Mouse (Mus musculus) liver, embryonic 12.5 days (tissue): ENCODE measurements around the gene Olfr270. TPM values are rescaled to one million over a fixed set of nuclear protein-coding genes. Genes with fewer than 3 reads are reported as not detected.

ENCODE experiments used
- ATAC-seq: fragments of 200-750 bp; cut with Nextera tagmentation; 2 replicates; pipeline ENCODE4 v1.8.0; 2017; ENCODE audit warnings: moderate number of reproducible peaks, mild to moderate bottlenecking, moderate library complexity
- H3K27ac ChIP-seq: fragments of 300-500 bp; sonication (generic); 2 replicates; pipeline ENCODE4 v1.5.1; 2016; ENCODE audit warnings: mild to moderate bottlenecking
- H3K27me3 ChIP-seq: fragments of 300-500 bp; sonication (generic); replicated peaks from 2 replicates; pipeline ENCODE4 v1.6.1; 2016; ENCODE audit warnings: mild to moderate bottlenecking, moderate library complexity
- H3K36me3 ChIP-seq: fragments of 300-500 bp; sonication (generic); 2 replicates; pipeline ENCODE4 v1.6.1; 2016; ENCODE audit warnings: mild to moderate bottlenecking, moderate library complexity
- H3K4me1 ChIP-seq: fragments of 300-500 bp; sonication (generic); 2 replicates; pipeline ENCODE4 v1.6.1; 2016
- H3K4me2 ChIP-seq: fragments of 300-500 bp; sonication (generic); 2 replicates; pipeline ENCODE4 v1.6.1; 2016; ENCODE audit warnings: mild to moderate bottlenecking, moderate library complexity
- H3K4me3 ChIP-seq: fragments of 300-500 bp; sonication (generic); 2 replicates; pipeline ENCODE4 v1.5.1; 2016; ENCODE audit warnings: mild to moderate bottlenecking, moderate library complexity
- H3K9ac ChIP-seq: fragments of 300-500 bp; sonication (generic); 2 replicates; pipeline ENCODE4 v1.6.1; 2016; ENCODE audit warnings: mild to moderate bottlenecking, moderate library complexity
- H3K9me3 ChIP-seq: fragments of 300-500 bp; sonication (generic); replicated peaks from 2 replicates; pipeline ENCODE4 v1.6.1; 2016; ENCODE audit warnings: mild to moderate bottlenecking, moderate library complexity
- WGBS: fragments of 180-500 bp; shearing (Covaris S2); methylation state at CpG from one replicate; pipeline ENCODE4 v1.1.7; 2016; ENCODE audit not compliant: insufficient replicate concordance; 5-methylcytosine and 5-hydroxymethylcytosine counted together
- polyA plus RNA-seq: library from polyadenylated mRNA; unstranded; fragments of >200 nt; fragmentation: Nextera tagmentation; extraction: Ambion mirVana; gene quantifications from 2 replicates; pipeline ENCODE4 v1.2.1, GENCODE M21; 2016

The Olfr270 gene
- polyA plus RNA-seq, result not detected in 2 replicates

GRCm38 (mm10) chr4:52964247-52964646 is at the start of gene Olfr270:
Olfr270 (plus strand) TSS chr4:52964547.
- Histone ChIP-seq H3K4me3 (no peak within 1 kb of the TSS), H3K27ac (no peak within 1 kb of the TSS), H3K27me3 (no peaks in the 10 kb centered on the region), H3K4me2 (no peak within 1 kb of the TSS), H3K9me3 (no peaks in the 10 kb centered on the region), H3K4me1 (no peaks in the 10 kb centered on the region), H3K9ac (no peak within 1 kb of the TSS), H3K36me3 (no peaks in the 10 kb centered on the region)
- ATAC-seq, result no peak

- no peaks in the 10 kb centered on the region for H3K4me1 ChIP-seq
- ATAC-seq, result no peak
- H3K9ac ChIP-seq, result no peak overlapping the region
- H3K27ac ChIP-seq, result no peak overlapping the region
- WGBS, result 40% methylated on average over 6 of the region's 6 CpGs
- H3K4me2 ChIP-seq, result no peak overlapping the region
- H3K36me3 ChIP-seq, result no peaks in the 10 kb centered on the region
- H3K9me3 ChIP-seq, result no peaks in the 10 kb centered on the region
- no peak overlapping the region for H3K4me3 ChIP-seq
- H3K27me3 ChIP-seq, result no peaks in the 10 kb centered on the region
Measured at GRCm38 (mm10) chr4:52916659-52917310, 47.6 kb upstream of the Olfr270 start.

- H3K27ac ChIP-seq, result no peak overlapping the region
- no peaks in the 10 kb centered on the region for H3K27me3 ChIP-seq
- no peaks in the 10 kb centered on the region for H3K4me1 ChIP-seq
- H3K4me3 ChIP-seq, result no peak overlapping the region
- no peaks in the 10 kb centered on the region for H3K36me3 ChIP-seq
- H3K9me3 ChIP-seq, result no peaks in the 10 kb centered on the region
- WGBS, result 64% methylated on average over 2 of the region's 2 CpGs
- ATAC-seq, result no peak
- no peak overlapping the region for H3K9ac ChIP-seq
- no peak overlapping the region for H3K4me2 ChIP-seq
Measured at GRCm38 (mm10) chr4:52917311-52917688, 47.0 kb upstream of the Olfr270 start.

GRCm38 (mm10) chr4:52919078-52919477 is 45.3 kb upstream of the Olfr270 start, which contains the start of gene Olfr272:
Olfr272 (minus strand) TSS chr4:52919178.
- H3K4me1 ChIP-seq, result no peaks in the 10 kb centered on the region
- WGBS, result 74% methylated on average over 2 of the region's 2 CpGs
- H3K4me2 ChIP-seq, result no peak within 1 kb of the TSS
- ATAC-seq, result no peak
- no peaks in the 10 kb centered on the region for H3K36me3 ChIP-seq
- no peaks in the 10 kb centered on the region for H3K27me3 ChIP-seq
- H3K27ac ChIP-seq, result no peak within 1 kb of the TSS
- H3K9ac ChIP-seq, result no peak within 1 kb of the TSS
- no peaks in the 10 kb centered on the region for H3K9me3 ChIP-seq
- H3K4me3 ChIP-seq, result no peak within 1 kb of the TSS

GRCm38 (mm10) chr4:52930480-52930879 is 33.9 kb upstream of the Olfr270 start:
- no peak overlapping the region for H3K4me3 ChIP-seq
- no peak overlapping the region for H3K4me2 ChIP-seq
- H3K27ac ChIP-seq, result no peak overlapping the region
- H3K4me1 ChIP-seq, result no peaks in the 10 kb centered on the region
- no peaks in the 10 kb centered on the region for H3K27me3 ChIP-seq
- H3K9ac ChIP-seq, result no peak overlapping the region
- 60% methylated on average over 4 of the region's 4 CpGs for WGBS
- H3K36me3 ChIP-seq, result no peaks in the 10 kb centered on the region
- no peaks in the 10 kb centered on the region for H3K9me3 ChIP-seq
- no peak for ATAC-seq

- H3K9ac ChIP-seq, result no peak overlapping the region
- H3K4me2 ChIP-seq, result no peak overlapping the region
- ATAC-seq, result no peak
- no peak overlapping the region for H3K27ac ChIP-seq
- no peak overlapping the region for H3K4me3 ChIP-seq
- no peaks in the 10 kb centered on the region for H3K36me3 ChIP-seq
- H3K9me3 ChIP-seq, result no peaks in the 10 kb centered on the region
- no peaks in the 10 kb centered on the region for H3K27me3 ChIP-seq
- H3K4me1 ChIP-seq, result no peaks in the 10 kb centered on the region
Measured at GRCm38 (mm10) chr4:52946665-52947064, 17.7 kb upstream of the Olfr270 start.

GRCm38 (mm10) chr4:52949005-52949404 is 15.3 kb upstream of the Olfr270 start:
- no peak overlapping the region for H3K9ac ChIP-seq
- H3K27me3 ChIP-seq, result no peaks in the 10 kb centered on the region
- no peaks in the 10 kb centered on the region for H3K9me3 ChIP-seq
- H3K27ac ChIP-seq, result no peak overlapping the region
- no peaks in the 10 kb centered on the region for H3K4me1 ChIP-seq
- no peaks in the 10 kb centered on the region for H3K36me3 ChIP-seq
- no peak overlapping the region for H3K4me3 ChIP-seq
- no peak overlapping the region for H3K4me2 ChIP-seq
- ATAC-seq, result no peak
- 60% methylated on average over 2 of the region's 2 CpGs for WGBS

- Histone ChIP-seq H3K4me1 (no peaks in the 10 kb centered on the region), H3K27me3 (no peaks in the 10 kb centered on the region), H3K4me3 (no peak overlapping the region), H3K9ac (no peak overlapping the region), H3K27ac (no peak overlapping the region), H3K4me2 (no peak overlapping the region), H3K9me3 (no peaks in the 10 kb centered on the region), H3K36me3 (no peaks in the 10 kb centered on the region)
- 37% methylated on average over 4 of the region's 4 CpGs for WGBS
- no peak for ATAC-seq
Measured at GRCm38 (mm10) chr4:52958693-52959092, 5.7 kb upstream of the Olfr270 start.

GRCm38 (mm10) chr4:52985216-52985615 is 20.9 kb downstream of the Olfr270 start:
- 53% methylated on average over 2 of the region's 2 CpGs for WGBS
- Histone ChIP-seq H3K27ac (no peak overlapping the region), H3K4me1 (no peaks in the 10 kb centered on the region), H3K9me3 (no peaks in the 10 kb centered on the region), H3K27me3 (no peaks in the 10 kb centered on the region), H3K36me3 (no peaks in the 10 kb centered on the region), H3K9ac (no peak overlapping the region), H3K4me2 (no peak overlapping the region), H3K4me3 (no peak overlapping the region)
- no peak for ATAC-seq

- H3K36me3 ChIP-seq, result no peaks in the 10 kb centered on the region
- WGBS, result 73% methylated on average over 2 of the region's 2 CpGs
Measured at GRCm38 (mm10) chr4:52986266-52986665, 21.9 kb downstream of the Olfr270 start.

GRCm38 (mm10) chr4:52989248-52989647 is 24.9 kb downstream of the Olfr270 start, which contains the start of gene Nipsnap3a:
Nipsnap3a (plus strand) TSS chr4:52989272.
- H3K4me3 ChIP-seq, result no peak within 1 kb of the TSS
- H3K9ac ChIP-seq, result no peak within 1 kb of the TSS
- H3K4me2 ChIP-seq, result peak within 1 kb of the TSS; percentile 37; the same call in 1 of the 2 replicates
- H3K36me3 ChIP-seq, result no peaks in the 10 kb centered on the region
- H3K27me3 ChIP-seq, result no peaks in the 10 kb centered on the region
- H3K27ac ChIP-seq, result no peak within 1 kb of the TSS
- ATAC-seq, result no peak
- no peaks in the 10 kb centered on the region for H3K9me3 ChIP-seq
- H3K4me1 ChIP-seq, result no peaks in the 10 kb centered on the region
- WGBS, result 22% methylated on average over 12 of the region's 12 CpGs

More at GRCm38 (mm10) chr4:52986266-52986665, 21.9 kb downstream of the Olfr270 start:
- Histone ChIP-seq H3K27me3 (no peaks in the 10 kb centered on the region), H3K9me3 (no peaks in the 10 kb centered on the region), H3K4me2 (no peak overlapping the region), H3K4me1 (no peaks in the 10 kb centered on the region), H3K27ac (no peak overlapping the region), H3K9ac (no peak overlapping the region), H3K4me3 (no peak overlapping the region)
- no peak for ATAC-seq

GRCm38 (mm10) chr4:52999449-52999848 is 35.1 kb downstream of the Olfr270 start:
- Histone ChIP-seq H3K27me3 (no peaks in the 10 kb centered on the region), H3K36me3 (no peaks in the 10 kb centered on the region), H3K9ac (no peak overlapping the region), H3K4me2 (no peak overlapping the region), H3K9me3 (no peaks in the 10 kb centered on the region), H3K27ac (no peak overlapping the region), H3K4me3 (no peak overlapping the region), H3K4me1 (no peaks in the 10 kb centered on the region)
- 79% methylated on average over 6 of the region's 6 CpGs for WGBS
- ATAC-seq, result no peak

GRCm38 (mm10) chr4:53000154-53000553 is 35.8 kb downstream of the Olfr270 start:
- ATAC-seq, result no peak
- Histone ChIP-seq H3K4me3 (no peak overlapping the region), H3K4me2 (no peak overlapping the region), H3K9me3 (no peaks in the 10 kb centered on the region), H3K4me1 (no peaks in the 10 kb centered on the region), H3K36me3 (no peaks in the 10 kb centered on the region), H3K27ac (no peak overlapping the region), H3K27me3 (no peaks in the 10 kb centered on the region), H3K9ac (no peak overlapping the region)
- WGBS, result 28% methylated on average over 8 of the region's 8 CpGs
